Mouse (Mus musculus) bone marrow macrophage, adult 2 months (primary cell): Measurements from ENCODE around the gene Adtrp.

Experiments
- CTCF ChIP-seq: IDR thresholded peaks from 2 replicates; pipeline ENCODE4 v1.5.1; 2012; ENCODE audit warnings: low read depth, mild to moderate bottlenecking, low read length, moderate library complexity
- POLR2A ChIP-seq: IDR thresholded peaks from 2 replicates; pipeline ENCODE4 v1.6.1; 2012; ENCODE audit warnings: mild to moderate bottlenecking, low read depth, low read length, borderline replicate concordance

- no peak for TF ChIP-seq POLR2A
- TF ChIP-seq CTCF = no peak
These were observed 62.4 kb downstream of the Adtrp start for GRCm38 (mm10) chr13:41784889-41785701.
